Mouse (Mus musculus): ENCODE results near the gene Itga8.

- TF ChIP-seq POLR2A (IDR thresholded peaks at IDR 0.05; ENCODE audit: low read depth, low read length) (no peak), CTCF (IDR thresholded peaks at IDR 0.05; ENCODE audit: extremely low read depth, insufficient read depth, insufficient read length, insufficient replicate concordance) (no peak)
These were observed 9.5 kb downstream of the Itga8 start for GRCm38 (mm10) chr2:12292023-12292820.
